Comparison of ENCODE assay signal across 9 mouse cellular contexts in the genomic region with DNA sequence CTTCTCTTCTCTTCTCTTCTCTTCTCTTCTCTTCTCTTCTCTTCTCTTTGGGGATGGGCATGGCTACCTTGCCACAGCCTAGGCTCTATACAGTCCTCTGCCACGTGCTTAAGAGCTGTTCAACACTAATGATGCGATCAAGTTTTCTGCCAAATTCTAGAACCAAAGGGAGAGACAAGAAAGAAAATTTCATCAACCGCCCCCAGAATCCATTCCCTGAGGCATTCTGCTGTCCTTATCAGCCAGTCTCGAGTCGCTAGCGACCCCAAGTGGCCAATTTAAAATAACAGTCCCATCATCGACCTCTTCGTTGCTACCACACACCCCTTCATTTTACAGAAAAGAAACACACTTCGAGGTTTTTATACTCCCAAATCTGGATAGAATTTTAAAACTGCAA.
DNase-seq lines count a peak whose midpoint lies in the region; ATAC-seq and TF ChIP-seq lines count a peak whose summit lies in the region.
"Had no signal": no experiment of that assay in that cellular context is flagged by ENCODE, and none has a peak within 500 bp of the region (broad histone marks: within the 10 kb centered on the region; RNA-seq: fewer than 3 reads in every experiment).

No protein-coding gene starts in this region.

- H3K9me3 ChIP-seq in CH12.LX (replicated peaks; ENCODE audit: low read length), result no peaks in the 10 kb centered on the region
- H3K9me3 ChIP-seq in forebrain, embryonic 10.5 days, result no peaks in the 10 kb centered on the region
- no peaks in the 10 kb centered on the region for H3K9me3 ChIP-seq in heart, embryonic 13.5 days
- H3K9me3 ChIP-seq in kidney, postnatal 0 days (replicated peaks; ENCODE audit: low read length), result no peaks in the 10 kb centered on the region
- H3K9me3 ChIP-seq in limb, embryonic 15.5 days, result no peaks in the 10 kb centered on the region
- H3K9me3 ChIP-seq: G1E had no signal

- 3% methylated on average over 9 of the region's 9 CpGs for WGBS in forebrain, embryonic 10.5 days
- 3% methylated on average over 9 of the region's 9 CpGs for WGBS in heart, embryonic 13.5 days
- WGBS in kidney, postnatal 0 days, result under 1% methylated on average over 9 of the region's 9 CpGs
- 1% methylated on average over 9 of the region's 9 CpGs for WGBS in limb, embryonic 15.5 days

- H3K4me1 ChIP-seq in CH12.LX (ENCODE audit: control insufficient read depth in 1 of 2, insufficient read depth in 2 of 2), result 0 out of 4 replicates have a peak, but pooled peaks cover 0 to 3% of the 10 kb centered on the region in 2 experiments
- H3K4me1 ChIP-seq in brown adipose tissue, adult 24 weeks (ENCODE audit: control insufficient read depth, insufficient read depth, insufficient read length, low read length), result no peaks in the 10 kb centered on the region
- peaks cover 34% of the 10 kb centered on the region for H3K4me1 ChIP-seq in forebrain, embryonic 10.5 days
- peaks cover 4% of the 10 kb centered on the region; the same call in 1 of the 2 replicates for H3K4me1 ChIP-seq in heart, embryonic 13.5 days
- H3K4me1 ChIP-seq in kidney, postnatal 0 days (replicated peaks; ENCODE audit: insufficient read depth, low read length), result 0 out of 2 replicates have a peak, but pooled peaks cover 2% of the 10 kb centered on the region
- H3K4me1 ChIP-seq in limb, embryonic 15.5 days, result peaks cover 6% of the 10 kb centered on the region; the same call in 1 of the 2 replicates

- TF ChIP-seq POLR2A in CH12.LX (IDR thresholded peaks at IDR 0.05; ENCODE audit: low read depth, low read length), result no peak

- TF ChIP-seq EP300 in CH12.LX (IDR thresholded peaks at IDR 0.05; ENCODE audit: low read length), result no peak

- no peaks in the 10 kb centered on the region for H3K36me3 ChIP-seq in CH12.LX (replicated peaks in 1 of 2; ENCODE audit: control insufficient read depth in 1 of 2, insufficient read depth in 1 of 2, low read length in 1 of 2)
- no peaks in the 10 kb centered on the region for H3K36me3 ChIP-seq in forebrain, embryonic 10.5 days (replicated peaks)
- no peaks in the 10 kb centered on the region for H3K36me3 ChIP-seq in heart, embryonic 13.5 days
- no peaks in the 10 kb centered on the region for H3K36me3 ChIP-seq in kidney, postnatal 0 days (ENCODE audit: insufficient read depth, low read length)
- no peaks in the 10 kb centered on the region for H3K36me3 ChIP-seq in limb, embryonic 15.5 days
- H3K36me3 ChIP-seq: G1E had no signal

- in situ Hi-C loops in CH12.LX (cut with MboI; ENCODE audit: low pct_ligation_motif_present, low pct_unique_long_range_greater_than_20kb, low sequenced_read_pairs), result no loop called here

- H3K27me3 ChIP-seq in CH12.LX (replicated peaks), result no peaks in the 10 kb centered on the region
- no peaks in the 10 kb centered on the region for H3K27me3 ChIP-seq in forebrain, embryonic 10.5 days (ENCODE audit: poor library complexity, severe bottlenecking)
- no peaks in the 10 kb centered on the region for H3K27me3 ChIP-seq in heart, embryonic 13.5 days (replicated peaks)
- H3K27me3 ChIP-seq in kidney, postnatal 0 days (ENCODE audit: insufficient read depth, low read length), result no peaks in the 10 kb centered on the region
- H3K27me3 ChIP-seq in limb, embryonic 15.5 days, result no peaks in the 10 kb centered on the region

- DNase-seq in CH12.LX (ENCODE audit: extremely low read depth), result peak; percentile 62
- peak; percentile 81 for DNase-seq in forebrain, embryonic 10.5 days (ENCODE audit: extremely low spot score, low spot score)
- DNase-seq in kidney, postnatal 0 days (ENCODE audit: low spot score), result peak; percentile 94
- peak; percentile 85 for DNase-seq in neural tube, embryonic 10.5 days (ENCODE audit: extremely low spot score, low spot score)
- DNase-seq in testis, postnatal 14 days (ENCODE audit: low spot score), result peak; percentile 48

- H3K27ac ChIP-seq in CH12.LX (ENCODE audit: insufficient read depth, low read depth), result no peak overlapping the region
- no peak overlapping the region for H3K27ac ChIP-seq in brown adipose tissue, adult 24 weeks (replicated peaks; ENCODE audit: low read depth, low read length)
- H3K27ac ChIP-seq in forebrain, embryonic 10.5 days, result peak overlapping the region; percentile 79
- H3K27ac ChIP-seq in heart, embryonic 13.5 days (replicated peaks), result no peak overlapping the region
- H3K27ac ChIP-seq in kidney, postnatal 0 days, result no peak overlapping the region
- no peak overlapping the region for H3K27ac ChIP-seq in limb, embryonic 15.5 days

- H3K4me2 ChIP-seq in CH12.LX (ENCODE audit: insufficient read depth, low read depth, poor library complexity, severe bottlenecking), result no peak overlapping the region
- peak overlapping the region; percentile 76 for H3K4me2 ChIP-seq in heart, embryonic 13.5 days
- peak overlapping the region; percentile 75 for H3K4me2 ChIP-seq in kidney, postnatal 0 days (ENCODE audit: low read length)
- H3K4me2 ChIP-seq in limb, embryonic 15.5 days, result peak overlapping the region; percentile 54

- no peak overlapping the region for H3K9ac ChIP-seq in CH12.LX (ENCODE audit: insufficient read depth, low read depth)
- H3K9ac ChIP-seq in heart, embryonic 13.5 days, result 0 out of 2 replicates have a peak overlapping the region, but pooled peaks have one; percentile 58
- no peak overlapping the region for H3K9ac ChIP-seq in kidney, postnatal 0 days (ENCODE audit: low read depth, low read length)
- H3K9ac ChIP-seq in limb, embryonic 15.5 days, result no peak overlapping the region

- dilution Hi-C loops in CH12.LX (cut with MboI; ENCODE audit: extremely low pct_ligation_motif_present, extremely low pct_unique_long_range_greater_than_20kb, low sequenced_read_pairs), result no loop called here

- ATAC-seq in heart, embryonic 13.5 days (ENCODE audit: extremely low read depth, insufficient number of reproducible peaks, low FRiP score, low TSS enrichment), result no peak
- ATAC-seq in kidney, postnatal 0 days (replicated peaks; ENCODE audit: low FRiP score, low read depth), result peak; percentile 58; the same call in 1 of the 2 replicates
- ATAC-seq in limb, embryonic 15.5 days (ENCODE audit: insufficient number of reproducible peaks, low FRiP score, low TSS enrichment, low read depth), result no peak

- no peak overlapping the region for H3K4me3 ChIP-seq in CH12.LX (replicated peaks in 1 of 3; ENCODE audit: low read depth in 2 of 3, low read length in 2 of 3, poor library complexity in 1 of 3)
- peak overlapping the region; percentile 43 for H3K4me3 ChIP-seq in brown adipose tissue, adult 24 weeks (ENCODE audit: insufficient read depth, low read depth, low read length)
- H3K4me3 ChIP-seq in forebrain, embryonic 10.5 days, result peak overlapping the region; percentile 47
- peak overlapping the region; percentile 45 for H3K4me3 ChIP-seq in heart, embryonic 13.5 days
- peak overlapping the region; percentile 22; the same call in 1 of the 2 replicates for H3K4me3 ChIP-seq in kidney, postnatal 0 days (replicated peaks; ENCODE audit: low read depth, low read length)
- peak overlapping the region; percentile 34 for H3K4me3 ChIP-seq in limb, embryonic 15.5 days

- 0 out of 2 replicates have a peak, but pooled peaks cover 3% of the 10 kb centered on the region for H3K79me2 ChIP-seq in CH12.LX (replicated peaks; ENCODE audit: control insufficient read depth, extremely low read depth, insufficient read depth, poor library complexity, severe bottlenecking)

- peak; percentile 82 for TF ChIP-seq RAD21 in CH12.LX (IDR thresholded peaks at IDR 0.05; ENCODE audit: low read depth, low read length)

- peak; percentile 49 to 73 for TF ChIP-seq CTCF in CH12.LX (conservative IDR thresholded peaks at IDR 0.05 in 1 of 2, IDR thresholded peaks at IDR 0.05 in 1 of 2; ENCODE audit: low read depth in 2 of 2, low read length in 2 of 2)
- peak; percentile 86 for TF ChIP-seq CTCF in kidney, postnatal 0 days (IDR thresholded peaks at IDR 0.05; ENCODE audit: low read depth)

TF ChIP-seq in CH12.LX, 34 proteins besides CTCF, POLR2A, EP300 and RAD21:
- TF ChIP-seq IRF4 (IDR thresholded peaks at IDR 0.05; ENCODE audit: low read depth, low read length) (no peak), SMC3 (IDR thresholded peaks at IDR 0.05; ENCODE audit: low read depth, low read length) (peak; percentile 68), ZC3H11A (IDR thresholded peaks at IDR 0.05; ENCODE audit: low read depth, low read length) (peak; percentile 6; the same call in 1 of the 2 replicates)

Comparison
In these comparisons a context has a peak if more than half of its experiments do, and no peak if none do; other contexts are left out.
1. H3K4me3 ChIP-seq: peak in brown adipose tissue, adult 24 weeks (single experiment), forebrain, embryonic 10.5 days (single experiment), heart, embryonic 13.5 days (single experiment), kidney, postnatal 0 days (single experiment) and limb, embryonic 15.5 days (single experiment); none in CH12.LX (0 of 3).
2. Peak in every context shown above with its lines, with median percentiles within 50 percentile points of each other: DNase-seq.